Mouse (Mus musculus): ENCODE measurements around the gene Stx7. TPM values are rescaled to one million over a fixed set of nuclear protein-coding genes. Genes with fewer than 3 reads are reported as not detected.

Stx7 gene
- 155 and 242 TPM in 2 replicates for polyA plus RNA-seq (2021; fragmentation: Nextera tagmentation)
- long read RNA-seq, experiment 1, transcript Stx7-205 (10 exons, 3,435 nt) = major isoform, 1,109 of 1,265 reads
- long read RNA-seq, experiment 1, transcript Stx7-201 (10 exons, 2,502 nt) = minor isoform, 27 of 1,265 reads
- long read RNA-seq, experiment 1, partial matches to known transcripts = 32 of 1,265 reads
- long read RNA-seq, experiment 1, other reads (novel, unspliced or antisense) = 96 of 1,265 reads
- long read RNA-seq, experiment 2, transcript Stx7-205 (10 exons, 3,435 nt) = major isoform, 235 of 301 reads
- long read RNA-seq, experiment 2, partial matches to known transcripts = 42 of 301 reads
- long read RNA-seq, experiment 2, other reads (novel, unspliced or antisense) = 21 of 301 reads

DNA sequence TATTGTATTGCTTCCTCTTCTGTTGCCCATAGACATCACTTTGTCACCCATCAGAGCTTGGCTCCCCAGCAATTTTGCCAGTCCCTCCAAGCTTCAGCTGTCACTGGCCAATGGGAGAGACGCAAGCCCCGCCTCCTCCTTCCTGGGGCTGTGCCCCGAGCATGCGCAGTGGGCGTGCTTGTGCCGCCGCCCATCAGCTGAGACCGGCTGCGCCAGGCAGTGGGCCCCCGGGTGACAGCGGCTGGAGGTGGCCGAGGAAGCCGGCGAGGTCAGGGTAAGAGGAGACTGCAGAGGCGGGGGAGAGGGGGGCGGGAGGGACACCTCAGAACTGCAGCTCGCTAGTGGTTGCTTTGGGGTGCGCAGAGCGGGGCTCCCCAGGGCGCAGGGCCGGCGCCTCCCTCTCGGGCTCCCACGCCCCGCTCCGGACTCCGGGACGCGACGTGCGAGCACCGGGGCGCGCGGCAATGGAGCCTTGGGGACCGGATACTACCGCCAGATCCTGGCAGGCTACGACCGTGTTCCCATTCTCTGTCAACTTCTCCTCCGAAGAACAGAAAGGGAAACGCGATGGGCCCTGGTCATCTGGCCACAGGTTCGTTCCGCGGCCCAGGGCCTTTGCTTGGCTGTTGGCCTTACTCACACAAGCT lies at the start of gene Stx7:
TSS of gene Stx7 (plus strand) at position 168 of the 647 bp plus-strand sequence.

DNA sequence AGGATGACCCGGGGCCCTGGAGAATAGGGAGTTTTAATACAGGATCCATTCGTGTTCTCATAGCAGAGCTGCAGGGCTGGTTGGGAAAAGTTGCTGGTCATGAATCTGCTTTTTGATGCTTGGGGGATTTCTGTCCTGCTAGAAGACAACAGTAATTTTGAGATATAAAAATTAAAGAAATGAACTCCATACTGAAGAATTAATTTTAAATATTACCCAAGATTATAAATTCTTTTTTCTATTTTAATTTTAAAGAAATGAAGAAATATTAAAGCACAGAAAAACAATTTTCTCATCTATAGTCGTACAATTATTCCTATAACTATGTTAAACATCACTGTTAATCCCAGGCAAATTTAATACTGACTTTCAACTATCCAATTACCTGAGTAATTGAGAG lies 47.3 kb upstream of the Stx7 start, which contains the start of gene Taar8c:
TSS of gene Taar8c (minus strand) at position 101 of the 400 bp plus-strand sequence.

DNA sequence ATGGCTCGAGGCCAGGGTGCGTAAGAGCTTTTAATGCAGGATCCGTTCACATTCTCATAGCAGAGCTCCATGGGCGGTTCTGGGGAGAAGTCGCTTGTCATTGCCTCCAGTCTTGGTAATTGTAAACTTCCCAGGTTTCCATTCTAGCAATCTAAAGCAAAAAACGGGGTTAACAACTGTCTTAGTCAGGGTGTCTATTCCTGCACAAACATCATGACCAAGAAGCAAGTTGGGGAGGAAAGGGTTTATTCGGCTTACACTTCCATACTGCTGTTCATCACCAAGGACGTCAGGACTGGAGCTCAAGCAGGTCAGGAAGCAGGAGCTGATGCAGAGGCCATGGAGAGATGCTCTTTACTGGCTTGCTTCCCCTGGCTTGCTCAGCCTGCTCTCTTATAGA lies 39.7 kb upstream of the Stx7 start, which contains the start of gene Taar9:
TSS of gene Taar9 (minus strand) at position 101 of the 400 bp plus-strand sequence.

DNA sequence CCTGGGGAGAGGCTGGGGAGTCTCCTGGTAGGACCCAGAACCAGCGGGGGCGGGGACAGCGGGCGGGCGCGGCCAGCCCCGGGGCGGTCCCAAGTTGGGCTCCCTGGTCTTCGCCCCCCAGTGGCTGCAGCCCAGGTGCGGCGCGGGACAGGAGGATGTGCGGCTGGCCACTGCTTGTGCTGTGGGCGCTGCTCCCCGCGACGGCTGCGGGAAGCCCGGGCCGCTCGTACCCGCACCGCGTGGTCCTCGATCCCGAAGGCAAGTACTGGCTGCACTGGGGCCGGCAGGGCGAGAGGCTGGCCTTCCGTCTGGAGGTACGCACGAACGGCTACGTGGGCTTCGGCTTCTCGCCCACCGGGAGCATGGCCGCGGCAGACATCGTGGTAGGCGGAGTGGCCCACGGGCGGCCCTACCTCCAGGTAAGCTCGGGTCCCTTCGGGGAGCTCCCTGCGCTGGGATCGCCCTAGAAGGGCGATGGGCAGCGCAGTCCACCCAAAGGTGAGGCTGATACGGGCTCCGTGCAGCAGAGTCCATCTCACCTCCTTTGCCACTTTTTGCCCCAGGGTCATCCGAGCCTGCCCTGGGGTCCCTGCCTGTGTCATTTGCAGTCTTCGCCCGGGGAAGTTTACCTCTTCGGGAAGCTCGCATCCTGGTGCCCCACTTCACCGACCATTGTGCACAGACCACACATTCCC lies 74.5 kb downstream of the Stx7 start, which contains the start of gene Moxd1:
TSS of gene Moxd1 (plus strand) at position 69 of the 695 bp plus-strand sequence.

Other genes starting within 250 kb of the Stx7 start
- gene Taar1, start 228.9 kb upstream of the Stx7 start, polyA plus RNA-seq (2021; fragmentation: Nextera tagmentation) = not detected in 2 replicates
- not detected in 2 replicates for gene Taar2, start 210.7 kb upstream of the Stx7 start, polyA plus RNA-seq (2021; fragmentation: Nextera tagmentation)
- gene Taar3, start 199.7 kb upstream of the Stx7 start, polyA plus RNA-seq (2021; fragmentation: Nextera tagmentation) = not detected in 2 replicates
- gene Taar4, start 188.8 kb upstream of the Stx7 start, polyA plus RNA-seq (2021; fragmentation: Nextera tagmentation) = not detected in 2 replicates
- gene Taar5, start 178.6 kb upstream of the Stx7 start, polyA plus RNA-seq (2021; fragmentation: Nextera tagmentation) = not detected in 2 replicates
- gene Taar6, start 163.7 kb upstream of the Stx7 start, polyA plus RNA-seq (2021; fragmentation: Nextera tagmentation) = not detected in 2 replicates
- gene Taar7a, start 155.8 kb upstream of the Stx7 start, polyA plus RNA-seq (2021; fragmentation: Nextera tagmentation) = not detected in 2 replicates
- gene Taar7b, start 149.4 kb upstream of the Stx7 start, polyA plus RNA-seq (2021; fragmentation: Nextera tagmentation) = not detected in 2 replicates
- not detected in 2 replicates for gene Taar7d, start 122.1 kb upstream of the Stx7 start, polyA plus RNA-seq (2021; fragmentation: Nextera tagmentation)
- gene Taar7e, start 111.7 kb upstream of the Stx7 start, polyA plus RNA-seq (2021; fragmentation: Nextera tagmentation) = not detected in 2 replicates
- not detected in 2 replicates for gene Taar7f, start 99.8 kb upstream of the Stx7 start, polyA plus RNA-seq (2021; fragmentation: Nextera tagmentation)
- gene Taar8a, start 72.8 kb upstream of the Stx7 start, polyA plus RNA-seq (2021; fragmentation: Nextera tagmentation) = not detected in 2 replicates
- not detected in 2 replicates for gene Taar8b, start 57.0 kb upstream of the Stx7 start, polyA plus RNA-seq (2021; fragmentation: Nextera tagmentation)
- gene Taar8c, start 47.4 kb upstream of the Stx7 start, polyA plus RNA-seq (2021; fragmentation: Nextera tagmentation) = not detected in 2 replicates
- gene Taar9, start 39.8 kb upstream of the Stx7 start, polyA plus RNA-seq (2021; fragmentation: Nextera tagmentation) = not detected in 2 replicates
- gene Moxd1, start 74.2 kb downstream of the Stx7 start, polyA plus RNA-seq (2021; fragmentation: Nextera tagmentation) = 3.2 TPM in 2 replicates

All from left cerebral cortex, adult 6 months (tissue).